Mouse (Mus musculus) olfactory bulb, adult 2 months (tissue): Measurements from ENCODE around the gene Tmem59.

Source experiments
- CTCF ChIP-seq: fragments of 200-500 bp; IDR thresholded peaks from 2 replicates; pipeline ENCODE4 v1.5.1; 2012; ENCODE audit warnings: low read depth, mild to moderate bottlenecking, low read length, moderate library complexity; ENCODE audit not compliant: insufficient read depth
- POLR2A ChIP-seq: fragments of 200-500 bp; IDR thresholded peaks from 2 replicates; pipeline ENCODE4 v1.6.1; 2012; ENCODE audit warnings: mild to moderate bottlenecking, low read depth, low read length, moderate library complexity; ENCODE audit not compliant: insufficient read depth

- TF ChIP-seq CTCF (no peak), POLR2A (no peak)
These were observed 1.4 kb downstream of the Tmem59 start for GRCm38 (mm10) chr4:107179561-107179960.
